Mouse (Mus musculus): ENCODE results near the gene Nf2.
"Not testable (repeated sequence)": the region's sequence is repeated elsewhere in the genome, so short reads cannot be mapped to it uniquely, and the experiment has no call there.

DNA sequence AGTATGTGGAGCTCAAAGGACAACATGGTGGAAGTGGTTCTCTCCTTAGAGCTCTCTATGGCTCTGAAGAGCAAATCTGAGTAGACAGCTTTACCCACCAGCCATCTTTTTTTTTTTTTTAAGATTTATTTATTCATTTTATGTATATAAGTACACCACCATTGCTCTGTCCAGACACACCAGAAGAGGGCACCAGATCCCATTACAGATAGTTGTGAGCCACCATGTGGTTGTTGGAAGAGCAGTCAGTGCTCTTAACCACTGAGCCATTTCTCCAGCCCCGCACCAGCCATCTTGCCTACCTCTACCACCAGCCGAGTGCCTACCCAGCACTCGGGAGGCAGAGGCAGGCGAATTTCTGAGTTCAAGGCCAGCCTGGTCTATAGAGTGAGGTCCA, 26.9 kb downstream of the Nf2 start:
- not testable (repeated sequence) for TF ChIP-seq POLR2A (IDR thresholded peaks at IDR 0.05; ENCODE audit: control insufficient read depth, extremely low read depth, insufficient read depth, low read length, poor library complexity); CTCF (IDR thresholded peaks at IDR 0.05; ENCODE audit: borderline replicate concordance, control insufficient read depth, extremely low read depth, insufficient read depth, low read length, poor library complexity)

Measured in thymus, adult 2 months (tissue).